Mouse (Mus musculus) kidney, embryonic 14.5 days (tissue): ENCODE results near the gene Map3k4. TPM values are rescaled to one million over a fixed set of nuclear protein-coding genes. Genes with fewer than 3 reads are reported as not detected.

Experiments used
- ATAC-seq: fragments of 200-750 bp; cut with Nextera tagmentation; 2 replicates; pipeline ENCODE4 v1.8.0; 2017; ENCODE audit warnings: moderate number of reproducible peaks, mild to moderate bottlenecking, moderate TSS enrichment, moderate library complexity; ENCODE audit not compliant: low FRiP score, low TSS enrichment
- H3K27ac ChIP-seq: fragments of 300-500 bp; sonication (generic); 2 replicates; pipeline ENCODE4 v1.5.1; 2014; ENCODE audit warnings: low read depth, mild to moderate bottlenecking, low read length, moderate library complexity, mixed read lengths
- H3K27me3 ChIP-seq: fragments of 300-500 bp; sonication (generic); 2 replicates; pipeline ENCODE4 v1.6.1; 2014; ENCODE audit warnings: mild to moderate bottlenecking, low read length; ENCODE audit not compliant: control insufficient read depth, insufficient read depth
- H3K36me3 ChIP-seq: fragments of 300-500 bp; sonication (generic); 2 replicates; pipeline ENCODE4 v1.6.1; 2014; ENCODE audit warnings: low read length, mixed read lengths; ENCODE audit not compliant: control insufficient read depth, insufficient read depth
- H3K4me1 ChIP-seq: fragments of 300-500 bp; sonication (generic); 2 replicates; pipeline ENCODE4 v1.6.1; 2014; ENCODE audit warnings: low read length, mixed read lengths; ENCODE audit not compliant: control insufficient read depth, insufficient read depth
- H3K4me2 ChIP-seq: fragments of 300-500 bp; sonication (generic); replicated peaks from 2 replicates; pipeline ENCODE4 v1.6.1; 2014; ENCODE audit warnings: low read depth, mild to moderate bottlenecking, low read length
- H3K4me3 ChIP-seq: fragments of 300-500 bp; sonication (generic); 2 replicates; pipeline ENCODE4 v1.5.1; 2014; ENCODE audit warnings: mild to moderate bottlenecking, low read length
- H3K9ac ChIP-seq: fragments of 300-500 bp; sonication (generic); 2 replicates; pipeline ENCODE4 v1.6.1; 2014; ENCODE audit warnings: low read depth, mild to moderate bottlenecking, low read length, moderate library complexity
- H3K9me3 ChIP-seq: fragments of 300-500 bp; sonication (generic); 2 replicates; pipeline ENCODE4 v1.6.1; 2016; ENCODE audit warnings: low read length; ENCODE audit not compliant: control insufficient read depth
- WGBS: fragments of 180-500 bp; shearing (Covaris S2); extraction: QIAGEN DNeasy Blood & Tissue Kit; methylation state at CpG from one replicate; pipeline ENCODE4 v1.1.7; 2014; 5-methylcytosine and 5-hydroxymethylcytosine counted together
- polyA plus RNA-seq: library from polyadenylated mRNA; unstranded; fragments of >200 nt; fragmentation: Nextera tagmentation; extraction: Ambion mirVana; gene quantifications from 2 replicates; pipeline ENCODE4 v1.2.1, GENCODE M21; 2014

Map3k4 gene
- polyA plus RNA-seq, 1 experiment from 2014 or later: 53.0 TPM

DNA sequence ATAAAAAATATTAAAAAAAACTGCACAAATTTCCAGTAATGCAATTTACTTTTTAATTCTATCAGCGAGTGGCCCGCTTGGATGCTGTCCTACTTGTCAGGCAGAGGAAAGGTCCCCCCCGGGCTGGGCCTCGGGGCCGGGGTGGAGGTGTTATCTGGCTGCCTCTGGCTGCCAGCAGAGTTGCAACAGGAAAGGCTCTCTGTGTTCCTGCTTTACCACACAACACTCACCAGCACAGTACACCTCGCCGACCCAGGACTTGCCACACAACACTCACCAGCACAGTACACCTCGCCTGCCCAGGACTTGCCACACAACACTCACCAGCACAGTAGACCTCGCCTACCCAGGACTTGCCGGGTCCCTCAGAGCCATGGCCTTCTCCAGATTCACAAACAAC, 38.8 kb downstream of the Map3k4 start:
- Histone ChIP-seq H3K9me3 (no peaks in the 10 kb centered on the region; the same call in 1 of the 2 replicates), H3K4me3 (no peak overlapping the region), H3K4me2 (no peak overlapping the region), H3K4me1 (no peaks in the 10 kb centered on the region), H3K9ac (no peak overlapping the region), H3K36me3 (peaks cover 18% of the 10 kb centered on the region), H3K27me3 (no peaks in the 10 kb centered on the region), H3K27ac (no peak overlapping the region)
- no peak for ATAC-seq
- 88% methylated on average over 10 of the region's 10 CpGs for WGBS

DNA sequence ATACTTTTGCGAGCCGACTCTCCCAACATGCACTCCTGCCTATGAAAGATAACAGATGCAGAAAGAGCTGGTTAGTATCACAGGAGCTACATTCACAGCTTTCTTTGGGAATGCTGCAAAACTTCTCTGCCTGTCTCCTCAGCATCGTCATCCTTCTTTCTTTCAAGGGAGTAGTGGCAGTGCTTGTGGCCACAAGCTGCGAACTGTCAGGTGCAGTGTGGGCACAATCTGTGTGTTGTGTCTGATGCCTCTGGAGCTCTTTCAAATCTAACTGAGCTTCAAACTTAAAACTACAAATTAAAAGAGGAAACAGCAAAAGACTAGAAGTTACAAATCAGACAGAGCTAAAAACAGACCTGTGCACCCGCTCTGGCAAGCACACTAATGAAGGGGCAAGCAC, 40.5 kb downstream of the Map3k4 start:
- H3K4me2 ChIP-seq: no peak overlapping the region
- no peak for ATAC-seq
- H3K9ac ChIP-seq: no peak overlapping the region
- no peak overlapping the region for H3K4me3 ChIP-seq
- no peaks in the 10 kb centered on the region for H3K4me1 ChIP-seq
- H3K27ac ChIP-seq: no peak overlapping the region
- H3K27me3 ChIP-seq: no peaks in the 10 kb centered on the region
- H3K9me3 ChIP-seq: no peaks in the 10 kb centered on the region
- H3K36me3 ChIP-seq: peaks cover 18% of the 10 kb centered on the region
- WGBS: 77% methylated on average over 5 of the region's 5 CpGs

DNA sequence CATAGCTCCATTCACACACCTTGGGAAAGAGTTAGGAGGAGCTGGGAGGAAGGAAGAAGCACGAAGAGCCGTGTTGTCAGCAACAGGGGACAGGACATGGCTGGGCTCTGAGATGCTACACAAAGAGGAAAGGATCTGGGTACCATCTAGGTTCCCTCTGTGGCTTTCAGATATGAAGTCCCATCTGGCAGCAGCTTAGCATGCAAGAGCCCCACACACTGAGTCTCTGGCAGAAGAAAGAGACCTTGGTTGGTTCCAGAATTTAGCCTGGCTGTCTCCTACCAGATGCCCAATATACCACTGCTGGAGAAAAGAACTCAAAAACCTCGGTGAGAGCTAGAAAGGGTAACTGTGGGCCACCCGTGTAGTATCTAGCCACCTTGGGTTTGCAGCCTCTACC, 41.3 kb downstream of the Map3k4 start:
- WGBS: 87% methylated on average over 4 of the region's 4 CpGs
- no peaks in the 10 kb centered on the region for H3K27me3 ChIP-seq
- H3K36me3 ChIP-seq: peaks cover 18% of the 10 kb centered on the region
- no peaks in the 10 kb centered on the region for H3K4me1 ChIP-seq
- H3K9me3 ChIP-seq: no peaks in the 10 kb centered on the region
- H3K4me3 ChIP-seq: no peak overlapping the region
- H3K4me2 ChIP-seq: no peak overlapping the region
- no peak overlapping the region for H3K9ac ChIP-seq
- H3K27ac ChIP-seq: no peak overlapping the region
- ATAC-seq: no peak

DNA sequence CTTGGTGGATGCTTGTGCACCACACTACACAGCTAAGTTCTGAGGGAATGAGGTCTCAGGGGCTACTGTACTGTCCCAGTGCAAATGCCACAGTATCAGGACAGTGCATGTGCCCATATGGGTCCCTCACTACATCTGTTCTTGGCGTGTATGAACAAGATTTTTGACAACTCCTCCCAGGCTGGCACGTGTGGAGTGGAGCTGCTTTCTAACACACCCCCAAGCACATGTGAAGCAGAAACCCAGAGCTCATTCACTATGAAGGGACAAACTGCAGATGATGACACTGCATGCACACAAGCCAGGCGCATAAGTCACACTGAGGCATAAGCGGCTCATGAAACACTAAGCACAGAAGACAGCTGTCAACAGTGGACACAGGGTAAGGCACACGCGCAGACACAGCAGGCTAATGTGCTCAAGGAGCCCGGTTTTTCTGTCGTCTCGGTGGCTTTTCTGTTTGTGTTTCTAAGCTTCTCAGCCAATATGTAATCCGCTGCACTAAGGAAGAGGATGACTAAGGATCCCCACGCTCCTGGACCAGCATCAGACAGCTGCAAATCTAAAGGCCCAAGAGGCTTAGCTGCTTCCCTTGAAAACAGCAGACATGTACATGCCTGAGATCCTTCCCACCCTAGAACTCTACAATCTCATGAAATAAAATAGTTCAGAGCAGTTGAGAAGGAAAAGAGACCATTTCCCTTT, 41.9 kb downstream of the Map3k4 start:
- Histone ChIP-seq H3K27ac (no peak overlapping the region), H3K4me3 (no peak overlapping the region), H3K4me1 (no peaks in the 10 kb centered on the region), H3K27me3 (no peaks in the 10 kb centered on the region), H3K9me3 (no peaks in the 10 kb centered on the region), H3K4me2 (no peak overlapping the region), H3K9ac (no peak overlapping the region), H3K36me3 (peaks cover 22% of the 10 kb centered on the region)
- WGBS: 95% methylated on average over 11 of the region's 11 CpGs
- no peak for ATAC-seq

DNA sequence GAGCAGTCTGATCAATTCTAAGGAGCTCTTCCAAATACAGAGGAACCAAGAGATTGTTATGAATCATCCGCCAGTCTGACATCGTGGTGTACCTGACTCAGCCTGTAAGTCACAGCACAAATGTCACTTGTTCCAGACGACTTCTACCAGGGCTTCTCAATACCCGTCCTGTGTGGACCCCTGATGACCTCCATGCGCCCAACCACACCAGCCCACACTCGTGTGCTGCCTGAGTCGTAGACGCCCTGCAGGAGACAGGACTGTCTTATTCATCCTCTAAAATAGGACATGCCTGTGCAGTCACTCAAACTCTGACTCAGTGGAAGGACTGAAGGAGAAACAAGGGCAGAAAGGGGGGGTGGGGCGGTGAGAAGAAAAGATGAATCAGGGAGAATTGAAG, 42.8 kb downstream of the Map3k4 start:
- no peak overlapping the region for H3K4me3 ChIP-seq
- no peaks in the 10 kb centered on the region for H3K27me3 ChIP-seq
- no peaks in the 10 kb centered on the region for H3K9me3 ChIP-seq
- H3K27ac ChIP-seq: no peak overlapping the region
- no peaks in the 10 kb centered on the region for H3K4me1 ChIP-seq
- no peak overlapping the region for H3K9ac ChIP-seq
- H3K36me3 ChIP-seq: peaks cover 31% of the 10 kb centered on the region
- no peak for ATAC-seq
- no peak overlapping the region for H3K4me2 ChIP-seq
- WGBS: 81% methylated on average over 9 of the region's 9 CpGs

DNA sequence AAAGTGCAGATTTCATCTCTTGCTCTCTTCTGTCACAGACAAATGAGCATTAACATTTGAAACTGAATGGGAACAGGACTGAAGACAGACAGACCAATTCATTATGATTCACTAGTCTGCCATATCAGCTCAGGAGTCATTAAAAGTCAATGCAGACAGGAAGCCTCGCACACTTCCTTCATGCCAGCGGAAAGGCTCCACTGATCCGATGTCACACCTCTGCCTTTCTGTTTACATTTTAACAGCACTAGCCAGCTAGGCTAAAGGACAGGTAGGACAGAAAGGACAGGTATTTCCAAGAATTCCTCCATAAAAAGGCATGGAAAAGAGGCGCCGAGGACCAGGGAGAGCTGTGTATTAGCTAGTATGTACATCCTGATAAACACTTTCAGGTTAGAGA, 45.6 kb downstream of the Map3k4 start:
- H3K4me3 ChIP-seq: no peak overlapping the region
- ATAC-seq: no peak
- H3K9ac ChIP-seq: no peak overlapping the region
- no peak overlapping the region for H3K27ac ChIP-seq
- H3K27me3 ChIP-seq: no peaks in the 10 kb centered on the region
- no peaks in the 10 kb centered on the region for H3K9me3 ChIP-seq
- peaks cover 7% of the 10 kb centered on the region; the same call in 1 of the 2 replicates for H3K4me1 ChIP-seq
- 74% methylated on average over 5 of the region's 5 CpGs for WGBS
- H3K4me2 ChIP-seq: no peak overlapping the region
- peaks cover 44% of the 10 kb centered on the region for H3K36me3 ChIP-seq

DNA sequence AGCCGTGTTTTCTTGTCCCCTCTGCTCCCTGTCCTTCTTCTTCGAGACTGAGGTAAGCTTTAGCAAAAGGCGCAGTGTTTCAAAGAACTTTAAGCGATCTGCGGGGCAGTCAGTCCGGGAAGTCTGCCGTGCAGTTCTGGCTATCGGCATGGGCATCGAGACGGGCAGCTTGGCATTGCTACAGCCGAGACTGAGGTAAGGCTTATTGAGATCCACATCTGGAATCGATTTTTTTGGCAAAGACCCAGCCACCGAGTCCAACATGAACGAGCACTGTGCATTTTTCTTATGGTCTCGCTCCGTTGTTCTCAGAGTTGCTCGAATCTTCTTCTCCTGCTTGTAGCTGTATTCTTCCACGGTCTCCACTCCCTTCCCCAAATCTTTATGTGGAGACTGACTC, 46.8 kb downstream of the Map3k4 start:
- Histone ChIP-seq H3K36me3 (peaks cover 39% of the 10 kb centered on the region), H3K27me3 (no peaks in the 10 kb centered on the region)

DNA sequence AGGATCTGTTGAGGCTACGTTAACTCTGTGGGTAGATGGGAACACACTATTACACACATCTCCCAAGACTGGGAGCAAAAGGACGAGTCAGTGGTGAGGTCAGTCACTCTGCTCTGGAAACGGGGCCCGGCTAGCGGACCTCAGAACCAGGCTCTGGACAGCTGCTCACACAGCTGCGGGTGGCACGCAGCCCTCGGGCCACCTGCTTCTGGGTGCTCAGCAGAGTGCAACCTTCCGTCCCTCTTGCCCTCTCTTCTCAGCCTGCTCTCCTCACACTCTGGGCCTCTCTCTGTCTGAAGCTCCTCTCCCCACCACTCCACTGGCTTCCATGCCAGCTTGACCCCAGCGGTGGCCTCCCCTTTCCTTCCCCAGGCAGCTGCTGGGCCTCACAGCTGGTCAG, 50.1 kb downstream of the Map3k4 start:
- peak; percentile 36 for ATAC-seq
- H3K4me1 ChIP-seq: peaks cover 15% of the 10 kb centered on the region
- H3K4me2 ChIP-seq: no peak overlapping the region
- no peaks in the 10 kb centered on the region for H3K27me3 ChIP-seq
- no peak overlapping the region for H3K27ac ChIP-seq
- WGBS: 69% methylated on average over 10 of the region's 10 CpGs
- no peak overlapping the region for H3K4me3 ChIP-seq
- H3K9me3 ChIP-seq: no peaks in the 10 kb centered on the region
- H3K36me3 ChIP-seq: peaks cover 26% of the 10 kb centered on the region
- H3K9ac ChIP-seq: no peak overlapping the region

More for the DNA sequence above, 46.8 kb downstream of the Map3k4 start:
- Histone ChIP-seq H3K4me2 (no peak overlapping the region), H3K4me3 (no peak overlapping the region), H3K9ac (no peak overlapping the region), H3K27ac (no peak overlapping the region), H3K9me3 (no peaks in the 10 kb centered on the region), H3K4me1 (peaks cover 7% of the 10 kb centered on the region)
- no peak for ATAC-seq
- 94% methylated on average over 18 of the region's 18 CpGs for WGBS

DNA sequence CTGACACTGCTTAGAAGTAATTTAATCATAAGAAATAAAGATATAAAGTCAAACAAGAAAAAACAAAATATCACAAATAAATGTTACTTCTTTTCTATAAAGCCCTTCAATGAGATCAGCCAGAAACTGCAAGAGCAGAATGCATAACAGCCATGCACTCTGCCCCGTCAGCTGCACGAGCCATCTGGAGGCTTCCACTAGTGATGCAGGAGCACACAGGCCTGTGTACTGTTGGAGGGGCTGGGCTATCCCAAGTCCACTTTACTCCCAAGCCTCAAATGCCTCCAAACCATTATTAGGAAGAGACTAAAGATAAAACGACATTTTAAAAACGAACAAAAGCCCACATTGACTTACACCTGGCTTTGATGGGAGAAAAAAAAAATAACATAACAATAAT, 50.5 kb downstream of the Map3k4 start:
- ATAC-seq: no peak
- Histone ChIP-seq H3K36me3 (peaks cover 29% of the 10 kb centered on the region), H3K9ac (no peak overlapping the region), H3K4me1 (peaks cover 15% of the 10 kb centered on the region), H3K4me3 (no peak overlapping the region), H3K9me3 (no peaks in the 10 kb centered on the region), H3K27ac (no peak overlapping the region), H3K4me2 (no peak overlapping the region), H3K27me3 (no peaks in the 10 kb centered on the region)
- 78% methylated on average over 4 of the region's 4 CpGs for WGBS
